Mouse (Mus musculus) limb, embryonic 12.5 days (tissue): ENCODE measurements at regions not wholly inside any gene's neighbourhood (a gene's known extent, or its start where the extent isn't known, plus 50 kb on each side); places are given as distances from the start of the nearest gene placed in this dataset.

Source experiments
- ATAC-seq: fragments of 200-750 bp; cut with Nextera tagmentation; 2 replicates; pipeline ENCODE4 v1.8.0; 2017; ENCODE audit warnings: low read depth, moderate TSS enrichment; ENCODE audit not compliant: insufficient number of reproducible peaks, insufficient read depth, low FRiP score, low TSS enrichment
- H3K27ac ChIP-seq: fragments of 300-500 bp; sonication (generic); 2 replicates; pipeline ENCODE4 v1.5.1; 2016; ENCODE audit warnings: mild to moderate bottlenecking, moderate library complexity
- H3K27me3 ChIP-seq: fragments of 300-500 bp; sonication (generic); 2 replicates; pipeline ENCODE4 v1.6.1; 2016; ENCODE audit warnings: mild to moderate bottlenecking, moderate library complexity
- H3K36me3 ChIP-seq: fragments of 300-500 bp; sonication (generic); 2 replicates; pipeline ENCODE4 v1.6.1; 2016; ENCODE audit warnings: mild to moderate bottlenecking, moderate library complexity
- H3K4me1 ChIP-seq: fragments of 300-500 bp; sonication (generic); replicated peaks from 2 replicates; pipeline ENCODE4 v1.6.1; 2016
- H3K4me2 ChIP-seq: fragments of 300-500 bp; sonication (generic); 2 replicates; pipeline ENCODE4 v1.6.1; 2016; ENCODE audit warnings: mild to moderate bottlenecking, moderate library complexity
- H3K4me3 ChIP-seq: fragments of 300-500 bp; sonication (generic); replicated peaks from 2 replicates; pipeline ENCODE4 v1.5.1; 2016; ENCODE audit warnings: mild to moderate bottlenecking
- H3K9ac ChIP-seq: fragments of 300-500 bp; sonication (generic); replicated peaks from 2 replicates; pipeline ENCODE4 v1.6.1; 2016; ENCODE audit warnings: mild to moderate bottlenecking, moderate library complexity
- H3K9me3 ChIP-seq: fragments of 300-500 bp; sonication (generic); 2 replicates; pipeline ENCODE4 v1.6.1; 2016; ENCODE audit warnings: mild to moderate bottlenecking, moderate library complexity
- WGBS: fragments of 180-500 bp; shearing (Covaris S2); methylation state at CpG from one replicate; pipeline ENCODE4 v1.1.7; 2016; 5-methylcytosine and 5-hydroxymethylcytosine counted together

GRCm38 (mm10) chr9:47054595-47054994, 56.1 kb downstream of the Gm4791 start:
- ATAC-seq = no peak
- no peaks in the 10 kb centered on the region for H3K4me1 ChIP-seq
- no peak overlapping the region for H3K4me2 ChIP-seq
- H3K36me3 ChIP-seq = no peaks in the 10 kb centered on the region
- H3K4me3 ChIP-seq = no peak overlapping the region
- 72% methylated on average over 10 of the region's 10 CpGs for WGBS
- peaks cover 4% of the 10 kb centered on the region; the same call in 1 of the 2 replicates for H3K27me3 ChIP-seq
- no peak overlapping the region for H3K27ac ChIP-seq
- peaks cover 5% of the 10 kb centered on the region for H3K9me3 ChIP-seq
- no peak overlapping the region for H3K9ac ChIP-seq

- H3K9ac ChIP-seq = no peak overlapping the region
- no peaks in the 10 kb centered on the region for H3K9me3 ChIP-seq
- no peak overlapping the region for H3K4me3 ChIP-seq
- H3K27me3 ChIP-seq = peaks cover 4% of the 10 kb centered on the region; the same call in 1 of the 2 replicates
- ATAC-seq = no peak
- no peak overlapping the region for H3K4me2 ChIP-seq
- no peak overlapping the region for H3K27ac ChIP-seq
- H3K36me3 ChIP-seq = no peaks in the 10 kb centered on the region
- WGBS = 77% methylated on average over 6 of the region's 6 CpGs
- H3K4me1 ChIP-seq = no peaks in the 10 kb centered on the region
Measured at GRCm38 (mm10) chr9:47055558-47055957, 57.0 kb downstream of the Gm4791 start.

- H3K4me2 ChIP-seq = no peak overlapping the region
- 56% methylated on average over 7 of the region's 7 CpGs for WGBS
- no peak overlapping the region for H3K27ac ChIP-seq
- no peaks in the 10 kb centered on the region for H3K36me3 ChIP-seq
- H3K9ac ChIP-seq = no peak overlapping the region
- ATAC-seq = no peak
- H3K4me1 ChIP-seq = no peaks in the 10 kb centered on the region
- no peak overlapping the region for H3K4me3 ChIP-seq
- H3K9me3 ChIP-seq = no peaks in the 10 kb centered on the region
- H3K27me3 ChIP-seq = peaks cover 4% of the 10 kb centered on the region; the same call in 1 of the 2 replicates
Measured at GRCm38 (mm10) chr9:47059339-47060005, 60.9 kb downstream of the Gm4791 start.

- Histone ChIP-seq H3K27ac (no peak overlapping the region), H3K9me3 (no peaks in the 10 kb centered on the region), H3K4me3 (no peak overlapping the region), H3K9ac (no peak overlapping the region), H3K36me3 (no peaks in the 10 kb centered on the region), H3K4me1 (no peaks in the 10 kb centered on the region), H3K4me2 (no peak overlapping the region), H3K27me3 (no peaks in the 10 kb centered on the region)
- ATAC-seq = no peak
- whole genome bisulfite sequencing = 93% methylated on average over 2 of the region's 2 CpGs
Measured at GRCm38 (mm10) chr9:47060757-47061156, 62.2 kb downstream of the Gm4791 start.

- WGBS = 79% methylated on average over 7 of the region's 7 CpGs
- Histone ChIP-seq H3K9ac (no peak overlapping the region), H3K4me3 (no peak overlapping the region), H3K4me1 (no peaks in the 10 kb centered on the region), H3K9me3 (no peaks in the 10 kb centered on the region), H3K27ac (no peak overlapping the region), H3K27me3 (no peaks in the 10 kb centered on the region), H3K4me2 (no peak overlapping the region), H3K36me3 (no peaks in the 10 kb centered on the region)
- no peak for ATAC-seq
Measured at GRCm38 (mm10) chr9:47062516-47062915, 64.0 kb downstream of the Gm4791 start.

- Histone ChIP-seq H3K4me2 (no peak overlapping the region), H3K9ac (no peak overlapping the region), H3K27ac (no peak overlapping the region), H3K36me3 (no peaks in the 10 kb centered on the region), H3K27me3 (no peaks in the 10 kb centered on the region), H3K4me1 (peaks cover 5% of the 10 kb centered on the region; the same call in 1 of the 2 replicates), H3K4me3 (no peak overlapping the region), H3K9me3 (no peaks in the 10 kb centered on the region)
- no peak for ATAC-seq
- WGBS = 77% methylated on average over 5 of the region's 5 CpGs
Measured at GRCm38 (mm10) chr9:47063751-47064150, 65.2 kb downstream of the Gm4791 start.

- Histone ChIP-seq H3K9ac (no peak overlapping the region), H3K4me3 (no peak overlapping the region), H3K4me1 (peaks cover 13% of the 10 kb centered on the region), H3K27ac (no peak overlapping the region), H3K36me3 (no peaks in the 10 kb centered on the region), H3K4me2 (no peak overlapping the region), H3K9me3 (no peaks in the 10 kb centered on the region), H3K27me3 (no peaks in the 10 kb centered on the region)
- WGBS = 61% methylated on average over 5 of the region's 5 CpGs
- no peak for ATAC-seq
Measured at GRCm38 (mm10) chr9:47064463-47065032, 66.0 kb downstream of the Gm4791 start.

GRCm38 (mm10) chr9:47069436-47069835, 70.9 kb downstream of the Gm4791 start:
- ATAC-seq = no peak
- Histone ChIP-seq H3K27ac (no peak overlapping the region; the same call in 1 of the 2 replicates), H3K4me1 (peaks cover 22% of the 10 kb centered on the region), H3K4me3 (no peak overlapping the region), H3K36me3 (no peaks in the 10 kb centered on the region), H3K9me3 (no peaks in the 10 kb centered on the region), H3K27me3 (no peaks in the 10 kb centered on the region), H3K9ac (no peak overlapping the region), H3K4me2 (no peak overlapping the region)
- WGBS = 20% methylated on average over 5 of the region's 5 CpGs

GRCm38 (mm10) chr9:47070958-47071357, 72.4 kb downstream of the Gm4791 start:
- H3K27ac ChIP-seq = no peak overlapping the region
- H3K4me1 ChIP-seq = peaks cover 35% of the 10 kb centered on the region
- 0 out of 2 replicates have a peak, but pooled peaks cover 5% of the 10 kb centered on the region for H3K27me3 ChIP-seq
- H3K9ac ChIP-seq = no peak overlapping the region
- H3K4me3 ChIP-seq = no peak overlapping the region
- no peak overlapping the region for H3K4me2 ChIP-seq
- 96% methylated on average over 5 of the region's 5 CpGs for WGBS
- no peaks in the 10 kb centered on the region for H3K9me3 ChIP-seq
- no peaks in the 10 kb centered on the region for H3K36me3 ChIP-seq
- no peak for ATAC-seq

- H3K4me3 ChIP-seq = no peak overlapping the region
- 0 out of 2 replicates have a peak, but pooled peaks cover 5% of the 10 kb centered on the region for H3K27me3 ChIP-seq
- no peak for ATAC-seq
- H3K9ac ChIP-seq = no peak overlapping the region
- peaks cover 12% of the 10 kb centered on the region for H3K4me1 ChIP-seq
- no peaks in the 10 kb centered on the region for H3K9me3 ChIP-seq
- WGBS = 48% methylated on average over 6 of the region's 6 CpGs
- no peak overlapping the region for H3K4me2 ChIP-seq
- H3K27ac ChIP-seq = no peak overlapping the region
- H3K36me3 ChIP-seq = no peaks in the 10 kb centered on the region
Measured at GRCm38 (mm10) chr9:47076946-47077345, 78.4 kb downstream of the Gm4791 start.

GRCm38 (mm10) chr9:47077416-47077815, 78.9 kb downstream of the Gm4791 start:
- Histone ChIP-seq H3K27ac (no peak overlapping the region), H3K36me3 (no peaks in the 10 kb centered on the region), H3K27me3 (0 out of 2 replicates have a peak, but pooled peaks cover 5% of the 10 kb centered on the region), H3K4me2 (no peak overlapping the region), H3K9me3 (no peaks in the 10 kb centered on the region), H3K4me1 (peaks cover 12% of the 10 kb centered on the region), H3K4me3 (no peak overlapping the region), H3K9ac (no peak overlapping the region)
- 31% methylated on average over 2 of the region's 2 CpGs for WGBS
- ATAC-seq = no peak

- H3K4me2 ChIP-seq = no peak overlapping the region
- WGBS = 95% methylated on average over 3 of the region's 3 CpGs
- no peak overlapping the region for H3K4me3 ChIP-seq
- H3K27ac ChIP-seq = no peak overlapping the region
- no peak overlapping the region for H3K9ac ChIP-seq
- H3K27me3 ChIP-seq = 0 out of 2 replicates have a peak, but pooled peaks cover 5% of the 10 kb centered on the region
- no peaks in the 10 kb centered on the region for H3K9me3 ChIP-seq
- peaks cover 12% of the 10 kb centered on the region for H3K4me1 ChIP-seq
- H3K36me3 ChIP-seq = no peaks in the 10 kb centered on the region
- no peak for ATAC-seq
Measured at GRCm38 (mm10) chr9:47077945-47078344, 79.4 kb downstream of the Gm4791 start.
